Mouse (Mus musculus) cerebellum, adult 2 months (tissue): ENCODE results near the gene Spata13.

Source experiments
- CTCF ChIP-seq: fragments of 200-500 bp; IDR thresholded peaks from 2 replicates; pipeline ENCODE4 v1.5.1; 2011; ENCODE audit warnings: low read depth, mild to moderate bottlenecking, control low read depth, low read length, moderate library complexity, borderline replicate concordance; ENCODE audit not compliant: insufficient read depth
- POLR2A ChIP-seq: fragments of 200-500 bp; IDR thresholded peaks from 2 replicates; pipeline ENCODE4 v1.6.1; 2011; ENCODE audit warnings: low read length, control low read depth, borderline replicate concordance; ENCODE audit not compliant: insufficient read depth

- TF ChIP-seq POLR2A, result no peak
- TF ChIP-seq CTCF, result no peak
These were observed 93.3 kb downstream of the Spata13 start for GRCm38 (mm10) chr14:60727130-60727529.
